Mouse (Mus musculus) forebrain, embryonic 10.5 days (tissue): ENCODE results near the gene Hapln3. TPM values are rescaled to one million over a fixed set of nuclear protein-coding genes. Genes with fewer than 3 reads are reported as not detected.

Source experiments
- DNase-seq: peaks from one replicate; pipeline ENCODE4 v3.0.0-alpha.2; 2017; ENCODE audit warnings: low spot score; ENCODE audit errors: extremely low spot score
- H3K27ac ChIP-seq: fragments of 300-500 bp; sonication (generic); 2 replicates; pipeline ENCODE4 v1.5.1; 2016; ENCODE audit warnings: mild to moderate bottlenecking
- H3K27me3 ChIP-seq: fragments of 300-500 bp; sonication (generic); 2 replicates; pipeline ENCODE4 v1.6.1; 2016; ENCODE audit warnings: mild to moderate bottlenecking; ENCODE audit not compliant: poor library complexity, severe bottlenecking
- H3K36me3 ChIP-seq: fragments of 300-500 bp; sonication (generic); replicated peaks from 2 replicates; pipeline ENCODE4 v1.6.1; 2016; ENCODE audit warnings: mild to moderate bottlenecking, moderate library complexity
- H3K4me1 ChIP-seq: fragments of 300-500 bp; sonication (generic); 2 replicates; pipeline ENCODE4 v1.6.1; 2016
- H3K4me3 ChIP-seq: fragments of 300-500 bp; sonication (generic); 2 replicates; pipeline ENCODE4 v1.5.1; 2016; ENCODE audit warnings: mild to moderate bottlenecking, moderate library complexity
- H3K9me3 ChIP-seq: fragments of 300-500 bp; sonication (generic); 2 replicates; pipeline ENCODE4 v1.6.1; 2016; ENCODE audit warnings: mild to moderate bottlenecking, moderate library complexity
- WGBS: fragments of 180-500 bp; shearing (Covaris S2); methylation state at CpG from one replicate; pipeline ENCODE4 v1.1.7; 2016; 5-methylcytosine and 5-hydroxymethylcytosine counted together
- polyA plus RNA-seq: library from polyadenylated mRNA; unstranded; fragments of >200 nt; fragmentation: Nextera tagmentation; extraction: Ambion mirVana; gene quantifications from 2 replicates; pipeline ENCODE4 v1.2.1, GENCODE M21; 2016

The Hapln3 gene
- 2.1 and 3.6 TPM in 2 replicates for polyA plus RNA-seq

DNA sequence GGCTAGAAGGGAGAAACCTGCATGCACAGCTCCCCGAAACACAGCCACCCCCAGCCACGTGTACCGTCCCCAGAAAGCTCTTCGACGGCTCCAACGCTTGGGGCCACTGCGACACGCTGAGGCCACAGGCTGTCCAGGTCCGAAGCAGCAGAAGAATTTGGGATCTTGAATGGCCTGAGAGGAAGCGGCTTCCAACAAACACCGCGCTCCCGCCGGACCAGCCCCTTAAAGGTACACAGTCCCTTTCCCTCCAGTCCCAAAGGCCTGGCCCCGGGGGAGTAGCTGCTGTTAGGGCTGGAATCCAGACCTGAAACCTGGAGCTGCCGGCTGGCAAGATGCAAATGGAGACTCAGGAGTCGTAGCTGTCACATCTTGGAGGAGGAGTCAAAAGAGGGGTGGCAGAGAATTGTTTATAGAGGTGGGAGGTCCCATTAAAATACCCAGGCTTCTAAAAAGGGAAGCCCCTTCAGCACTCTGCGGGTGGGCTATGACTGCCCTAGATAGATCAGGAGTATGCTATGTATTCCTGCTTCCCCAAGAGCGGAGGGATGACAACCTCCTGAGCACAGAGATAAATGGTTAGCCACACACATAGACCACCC lies at the start of gene Hapln3:
TSS of gene Hapln3 (minus strand) at position 176 of the 602 bp plus-strand sequence.
- Histone ChIP-seq H3K4me1 (peaks cover 31% of the 10 kb centered on the region), H3K27ac (peak within 1 kb of the TSS; percentile 67), H3K4me3 (peak within 1 kb of the TSS; percentile 40), H3K9me3 (no peaks in the 10 kb centered on the region), H3K27me3 (peaks cover 44% of the 10 kb centered on the region), H3K36me3 (peaks cover 22% of the 10 kb centered on the region)
- DNase-seq, result peak; percentile 44
- 5% methylated on average over 19 of the region's 19 CpGs for WGBS

- Histone ChIP-seq H3K27ac (no peak overlapping the region), H3K27me3 (no peaks in the 10 kb centered on the region), H3K36me3 (no peaks in the 10 kb centered on the region), H3K9me3 (no peaks in the 10 kb centered on the region), H3K4me3 (no peak overlapping the region), H3K4me1 (no peaks in the 10 kb centered on the region)
- 86% methylated on average over 3 of the region's 3 CpGs for WGBS
- no peak for DNase-seq
Observed at GRCm38 (mm10) chr7:79173800-79174199, 43.0 kb upstream of the Hapln3 start.

- Histone ChIP-seq H3K9me3 (peaks cover 5% of the 10 kb centered on the region; the same call in 1 of the 2 replicates), H3K4me3 (no peak overlapping the region), H3K4me1 (peaks cover 6% of the 10 kb centered on the region), H3K36me3 (no peaks in the 10 kb centered on the region), H3K27ac (no peak overlapping the region), H3K27me3 (no peaks in the 10 kb centered on the region)
- WGBS, result 91% methylated on average over 1 of the region's 1 CpGs
- no peak for DNase-seq
Observed at GRCm38 (mm10) chr7:79171782-79172181, 41.0 kb upstream of the Hapln3 start.

DNA sequence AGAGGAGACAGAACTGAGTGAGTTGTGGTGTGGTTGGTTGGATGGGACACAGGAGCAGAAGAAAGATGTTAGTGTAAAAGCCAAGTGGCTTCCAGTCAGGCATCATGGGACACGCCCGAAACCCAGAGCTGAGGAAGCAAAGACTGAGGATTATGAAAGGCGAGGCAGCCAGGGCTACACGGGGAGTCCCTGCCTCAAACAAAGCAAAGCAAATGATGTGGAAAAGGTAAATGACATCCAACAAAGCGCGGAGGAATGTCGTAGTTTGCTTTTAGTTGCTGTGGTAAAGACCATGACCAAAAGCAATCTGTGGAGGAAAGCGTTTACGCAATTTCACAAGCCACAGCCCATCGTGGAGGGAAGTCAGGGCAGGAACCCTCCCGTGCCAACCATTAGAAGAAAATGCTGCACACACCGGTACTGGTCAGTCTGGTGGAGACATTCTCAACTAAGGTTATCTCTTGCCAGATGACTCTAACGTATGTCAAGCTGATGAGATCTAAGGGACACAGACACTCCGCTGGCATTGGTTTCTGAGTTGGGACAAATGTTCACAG lies 36.3 kb upstream of the Hapln3 start:
- no peaks in the 10 kb centered on the region for H3K27me3 ChIP-seq
- no peak overlapping the region for H3K4me3 ChIP-seq
- WGBS, result 67% methylated on average over 14 of the region's 14 CpGs
- DNase-seq, result no peak
- H3K9me3 ChIP-seq, result peaks cover 5% of the 10 kb centered on the region; the same call in 1 of the 2 replicates
- H3K36me3 ChIP-seq, result no peaks in the 10 kb centered on the region
- H3K27ac ChIP-seq, result no peak overlapping the region
- H3K4me1 ChIP-seq, result peaks cover 11% of the 10 kb centered on the region

GRCm38 (mm10) chr7:79159406-79159805 lies 28.6 kb upstream of the Hapln3 start:
- 75% methylated on average over 1 of the region's 1 CpGs for WGBS
- DNase-seq, result no peak
- Histone ChIP-seq H3K27me3 (no peaks in the 10 kb centered on the region), H3K4me1 (no peaks in the 10 kb centered on the region), H3K4me3 (no peak overlapping the region), H3K9me3 (no peaks in the 10 kb centered on the region), H3K27ac (no peak overlapping the region), H3K36me3 (no peaks in the 10 kb centered on the region)

GRCm38 (mm10) chr7:79149522-79149921 lies 18.7 kb upstream of the Hapln3 start:
- peaks cover 8% of the 10 kb centered on the region for H3K36me3 ChIP-seq
- H3K27ac ChIP-seq, result no peak overlapping the region
- no peaks in the 10 kb centered on the region for H3K9me3 ChIP-seq
- no peak for DNase-seq
- WGBS, result 74% methylated on average over 6 of the region's 6 CpGs
- no peak overlapping the region for H3K4me3 ChIP-seq
- H3K4me1 ChIP-seq, result peaks cover 32% of the 10 kb centered on the region
- peaks cover 7% of the 10 kb centered on the region for H3K27me3 ChIP-seq

- WGBS, result 0% methylated on average over 39 of the region's 39 CpGs
- peaks cover 7% of the 10 kb centered on the region for H3K27me3 ChIP-seq
- peaks cover 32% of the 10 kb centered on the region for H3K4me1 ChIP-seq
- peak within 1 kb of the TSS; percentile 75 for H3K4me3 ChIP-seq
- no peaks in the 10 kb centered on the region for H3K9me3 ChIP-seq
- H3K27ac ChIP-seq, result peak within 1 kb of the TSS; percentile 89
- peak; percentile 87 for DNase-seq
- H3K36me3 ChIP-seq, result peaks cover 16% of the 10 kb centered on the region
Observed at GRCm38 (mm10) chr7:79148711-79149266, 18.0 kb upstream of the Hapln3 start, which contains the start of gene Mfge8. TSS of gene Mfge8 (minus strand) at chr7:79149060.

DNA sequence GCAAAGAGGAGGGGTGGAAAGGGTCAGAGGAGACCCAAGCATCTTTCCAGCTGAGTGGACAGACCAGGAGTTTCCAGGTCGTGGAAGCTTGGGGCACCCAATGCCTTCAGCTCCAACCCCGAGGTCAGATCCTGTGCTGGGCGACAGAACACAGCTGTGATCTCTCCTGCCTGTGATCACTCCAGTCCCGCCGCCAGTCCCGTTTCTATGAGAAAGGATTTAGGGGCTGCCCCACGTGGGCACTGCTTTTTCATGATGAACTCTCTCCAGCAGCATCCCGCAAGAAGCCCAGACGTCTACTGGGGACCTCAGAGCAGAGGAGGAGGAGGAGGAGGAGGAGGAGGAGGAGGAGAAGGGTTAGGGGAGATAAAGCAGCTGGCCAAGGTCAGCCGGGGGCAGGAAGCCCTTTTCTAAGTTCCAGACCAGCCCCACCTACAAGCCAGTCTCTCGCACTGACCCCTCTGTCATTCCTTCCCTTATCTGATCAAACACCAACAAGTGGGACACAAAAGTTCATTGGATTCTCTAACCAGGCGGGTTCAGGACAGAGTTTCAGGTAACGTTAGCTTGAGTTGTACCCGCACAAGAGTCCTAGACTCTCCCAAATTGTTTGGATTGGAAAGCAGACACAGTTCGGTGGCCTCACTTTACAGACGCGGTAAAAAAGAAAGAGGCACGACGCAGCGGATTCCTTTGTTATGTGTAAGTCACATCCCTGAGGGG lies 17.3 kb upstream of the Hapln3 start:
- Histone ChIP-seq H3K36me3 (peaks cover 23% of the 10 kb centered on the region), H3K4me1 (peaks cover 32% of the 10 kb centered on the region), H3K27ac (peak overlapping the region; percentile 89), H3K9me3 (no peaks in the 10 kb centered on the region), H3K27me3 (peaks cover 7% of the 10 kb centered on the region), H3K4me3 (peak overlapping the region; percentile 75)
- peak; percentile 35 for DNase-seq
- WGBS, result under 1% methylated on average over 20 of the region's 20 CpGs

DNA sequence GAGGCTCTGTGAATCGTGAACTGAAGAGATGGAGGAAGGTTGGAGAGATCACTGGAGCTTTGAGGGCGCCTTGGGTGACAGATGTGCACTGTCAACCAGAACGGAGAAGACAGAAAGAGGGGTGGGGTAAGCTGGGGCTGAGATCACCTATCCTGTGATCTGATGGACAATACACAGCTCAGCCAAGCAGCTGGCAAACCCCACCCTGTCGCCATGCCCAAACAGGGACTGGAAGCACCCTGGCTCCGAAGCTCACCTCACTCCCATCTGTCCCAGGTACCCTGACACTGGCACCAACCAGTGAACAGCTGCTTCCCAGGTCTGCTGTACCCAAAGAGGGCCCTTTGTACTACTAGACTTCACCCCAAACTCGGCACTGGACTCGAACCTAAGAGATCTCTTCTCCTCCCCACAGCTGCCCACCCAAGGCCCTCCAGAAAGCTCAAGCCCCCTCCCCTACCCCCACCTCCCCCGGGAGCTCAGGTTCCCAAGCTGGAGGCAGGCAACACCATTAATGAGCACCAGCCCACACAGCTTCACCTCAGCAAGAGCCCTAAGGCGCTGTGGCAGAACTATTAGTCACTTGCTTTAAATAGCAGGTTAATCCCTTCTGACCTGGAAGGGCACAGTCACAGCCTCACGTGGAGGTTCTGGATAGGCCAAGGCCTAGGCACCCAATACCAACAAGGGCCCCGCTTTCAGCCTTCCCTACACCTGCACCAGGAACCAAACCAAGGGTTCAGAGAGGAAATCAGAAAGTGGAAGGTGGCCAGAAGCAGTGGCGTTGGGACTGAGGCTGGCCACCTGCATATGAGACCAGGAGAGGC lies 16.4 kb upstream of the Hapln3 start:
- Histone ChIP-seq H3K4me1 (peaks cover 32% of the 10 kb centered on the region), H3K27me3 (peaks cover 7% of the 10 kb centered on the region), H3K36me3 (peaks cover 31% of the 10 kb centered on the region), H3K4me3 (peak overlapping the region; percentile 75), H3K9me3 (no peaks in the 10 kb centered on the region), H3K27ac (peak overlapping the region; percentile 89; the same call in 1 of the 2 replicates)
- no peak for DNase-seq
- WGBS, result 56% methylated on average over 12 of the region's 12 CpGs

GRCm38 (mm10) chr7:79140897-79141296 lies 10.1 kb upstream of the Hapln3 start:
- peaks cover 61% of the 10 kb centered on the region for H3K36me3 ChIP-seq
- WGBS, result 36% methylated on average over 8 of the region's 8 CpGs

DNA sequence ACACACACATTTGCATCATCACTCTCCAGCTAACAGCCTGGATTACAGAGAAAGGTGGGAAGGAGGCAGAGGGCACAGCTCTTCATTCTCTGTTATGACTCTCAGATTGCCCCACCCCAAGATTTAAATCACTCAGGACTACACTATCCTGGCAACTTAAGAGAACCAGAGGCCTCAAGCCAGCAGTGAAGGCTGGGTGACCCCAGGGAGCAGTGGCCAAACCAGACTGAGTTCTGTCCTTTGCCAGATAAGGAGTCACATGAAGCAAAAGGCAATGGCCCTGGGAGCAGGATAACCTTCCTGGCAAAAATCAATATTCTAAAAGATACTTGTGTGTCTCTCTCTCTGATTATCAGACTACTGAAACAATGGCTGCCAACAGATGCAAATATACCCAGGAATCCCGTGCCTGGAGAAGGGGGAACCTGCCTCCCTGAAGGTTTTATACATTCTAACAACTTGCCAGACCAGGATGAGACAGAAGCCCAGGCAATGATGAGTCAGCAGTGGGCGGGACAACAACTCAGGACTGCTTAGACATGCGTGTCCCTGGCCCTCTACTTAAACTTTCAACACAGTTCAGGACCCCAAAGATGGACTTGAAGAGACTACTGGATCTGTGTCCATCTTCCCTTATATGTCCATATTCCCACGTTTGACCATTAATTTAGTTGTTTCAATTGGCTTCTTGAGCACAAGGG lies 9.2 kb upstream of the Hapln3 start:
- no peaks in the 10 kb centered on the region for H3K9me3 ChIP-seq
- peaks cover 66% of the 10 kb centered on the region for H3K36me3 ChIP-seq
- H3K27me3 ChIP-seq, result no peaks in the 10 kb centered on the region
- H3K4me3 ChIP-seq, result no peak overlapping the region
- no peak overlapping the region for H3K27ac ChIP-seq
- WGBS, result 62% methylated on average over 4 of the region's 4 CpGs
- no peak for DNase-seq
- H3K4me1 ChIP-seq, result 0 out of 2 replicates have a peak, but pooled peaks cover 3% of the 10 kb centered on the region

More at GRCm38 (mm10) chr7:79140897-79141296, 10.1 kb upstream of the Hapln3 start:
- DNase-seq, result peak; percentile 83
- H3K27ac ChIP-seq, result no peak overlapping the region
- 0 out of 2 replicates have a peak, but pooled peaks cover 3% of the 10 kb centered on the region for H3K4me1 ChIP-seq
- H3K27me3 ChIP-seq, result no peaks in the 10 kb centered on the region
- H3K9me3 ChIP-seq, result no peaks in the 10 kb centered on the region
- H3K4me3 ChIP-seq, result no peak overlapping the region
